Mouse (Mus musculus) embryonic facial prominence, embryonic 12.5 days (tissue): Measurements from ENCODE around the gene Tinf2. TPM values are rescaled to one million over a fixed set of nuclear protein-coding genes. Genes with fewer than 3 reads are reported as not detected.

Experiments
- ATAC-seq: fragments of 200-750 bp; cut with Nextera tagmentation; 2 replicates; pipeline ENCODE4 v1.8.0; 2017; ENCODE audit not compliant: insufficient number of reproducible peaks, insufficient read depth, low FRiP score, low TSS enrichment
- H3K27ac ChIP-seq: fragments of 300-500 bp; sonication (generic); 2 replicates; pipeline ENCODE4 v1.5.1; 2016; ENCODE audit warnings: mild to moderate bottlenecking
- H3K27me3 ChIP-seq: fragments of 300-500 bp; sonication (generic); 2 replicates; pipeline ENCODE4 v1.6.1; 2016; ENCODE audit warnings: mild to moderate bottlenecking, moderate library complexity
- H3K36me3 ChIP-seq: fragments of 300-500 bp; sonication (generic); 2 replicates; pipeline ENCODE4 v1.6.1; 2016; ENCODE audit warnings: mild to moderate bottlenecking
- H3K4me1 ChIP-seq: fragments of 300-500 bp; sonication (generic); 2 replicates; pipeline ENCODE4 v1.6.1; 2016
- H3K4me2 ChIP-seq: fragments of 300-500 bp; sonication (generic); replicated peaks from 2 replicates; pipeline ENCODE4 v1.6.1; 2016; ENCODE audit warnings: mild to moderate bottlenecking, moderate library complexity
- H3K4me3 ChIP-seq: fragments of 300-500 bp; sonication (generic); 2 replicates; pipeline ENCODE4 v1.5.1; 2016; ENCODE audit warnings: mild to moderate bottlenecking
- H3K9ac ChIP-seq: fragments of 300-500 bp; sonication (generic); 2 replicates; pipeline ENCODE4 v1.6.1; 2016; ENCODE audit warnings: mild to moderate bottlenecking, moderate library complexity
- H3K9me3 ChIP-seq: fragments of 300-500 bp; sonication (generic); 2 replicates; pipeline ENCODE4 v1.6.1; 2016; ENCODE audit warnings: mild to moderate bottlenecking, moderate library complexity
- WGBS: fragments of 180-500 bp; shearing (Covaris S2); methylation state at CpG from one replicate; pipeline ENCODE4 v1.1.7; 2016; 5-methylcytosine and 5-hydroxymethylcytosine counted together
- polyA plus RNA-seq: library from polyadenylated mRNA; unstranded; fragments of >200 nt; fragmentation: Nextera tagmentation; extraction: Ambion mirVana; gene quantifications from 2 replicates; pipeline ENCODE4 v1.2.1, GENCODE M21; 2016

Tinf2 gene
- polyA plus RNA-seq, 1 experiment from 2014 or later = 54.1 TPM

GRCm38 (mm10) chr14:55702761-55703160 lies 21.1 kb upstream of the Tinf2 start:
- Histone ChIP-seq H3K27ac (no peak overlapping the region), H3K4me1 (no peaks in the 10 kb centered on the region), H3K27me3 (0 out of 2 replicates have a peak, but pooled peaks cover 4% of the 10 kb centered on the region), H3K4me2 (no peak overlapping the region), H3K4me3 (no peak overlapping the region), H3K36me3 (no peaks in the 10 kb centered on the region), H3K9me3 (no peaks in the 10 kb centered on the region), H3K9ac (no peak overlapping the region)
- WGBS = 66% methylated on average over 6 of the region's 6 CpGs
- ATAC-seq = no peak

GRCm38 (mm10) chr14:55701131-55701530 lies 19.5 kb upstream of the Tinf2 start:
- no peak overlapping the region for H3K4me3 ChIP-seq
- 55% methylated on average over 9 of the region's 9 CpGs for WGBS
- ATAC-seq = no peak
- H3K9me3 ChIP-seq = no peaks in the 10 kb centered on the region
- no peaks in the 10 kb centered on the region for H3K36me3 ChIP-seq
- H3K9ac ChIP-seq = no peak overlapping the region
- H3K27ac ChIP-seq = no peak overlapping the region
- H3K4me1 ChIP-seq = no peaks in the 10 kb centered on the region
- H3K4me2 ChIP-seq = no peak overlapping the region
- H3K27me3 ChIP-seq = 0 out of 2 replicates have a peak, but pooled peaks cover 4% of the 10 kb centered on the region

- Histone ChIP-seq H3K9me3 (no peaks in the 10 kb centered on the region), H3K36me3 (no peaks in the 10 kb centered on the region), H3K27ac (no peak overlapping the region), H3K27me3 (0 out of 2 replicates have a peak, but pooled peaks cover 4% of the 10 kb centered on the region), H3K4me3 (no peak overlapping the region), H3K9ac (no peak overlapping the region), H3K4me2 (no peak overlapping the region), H3K4me1 (no peaks in the 10 kb centered on the region)
- 80% methylated on average over 4 of the region's 4 CpGs for WGBS
- ATAC-seq = no peak
Measured at GRCm38 (mm10) chr14:55697226-55697625, 15.6 kb upstream of the Tinf2 start.

- no peak overlapping the region for H3K4me2 ChIP-seq
- no peak overlapping the region for H3K9ac ChIP-seq
- no peak overlapping the region for H3K4me3 ChIP-seq
- H3K9me3 ChIP-seq = no peaks in the 10 kb centered on the region
- no peaks in the 10 kb centered on the region for H3K4me1 ChIP-seq
- no peaks in the 10 kb centered on the region for H3K27me3 ChIP-seq
- WGBS = 67% methylated on average over 10 of the region's 10 CpGs
- no peak overlapping the region for H3K27ac ChIP-seq
- no peaks in the 10 kb centered on the region for H3K36me3 ChIP-seq
- no peak for ATAC-seq
Measured at GRCm38 (mm10) chr14:55689433-55689832, 7.8 kb upstream of the Tinf2 start.

GRCm38 (mm10) chr14:55682118-55682493 lies 486 bp upstream of the Tinf2 start:
- Histone ChIP-seq H3K27me3 (no peaks in the 10 kb centered on the region), H3K4me3 (peak overlapping the region; percentile 82), H3K4me2 (peak overlapping the region; percentile 85), H3K27ac (0 out of 2 replicates have a peak overlapping the region, but pooled peaks have one; percentile 83), H3K4me1 (peaks cover 10% of the 10 kb centered on the region), H3K36me3 (peaks cover 33% of the 10 kb centered on the region), H3K9ac (peak overlapping the region; percentile 71), H3K9me3 (no peaks in the 10 kb centered on the region)
- WGBS = 12% methylated on average over 3 of the region's 3 CpGs
- peak; percentile 23; the same call in 1 of the 2 replicates for ATAC-seq

- no peaks in the 10 kb centered on the region for H3K9me3 ChIP-seq
- H3K27ac ChIP-seq = no peak overlapping the region
- peaks cover 58% of the 10 kb centered on the region for H3K36me3 ChIP-seq
- H3K4me3 ChIP-seq = no peak overlapping the region
- no peak for ATAC-seq
- H3K27me3 ChIP-seq = no peaks in the 10 kb centered on the region
- peaks cover 15% of the 10 kb centered on the region for H3K4me1 ChIP-seq
- no peak overlapping the region for H3K9ac ChIP-seq
- 87% methylated on average over 4 of the region's 4 CpGs for WGBS
- H3K4me2 ChIP-seq = no peak overlapping the region
Measured at GRCm38 (mm10) chr14:55677615-55678014, 4.0 kb downstream of the Tinf2 start.

GRCm38 (mm10) chr14:55672741-55673060 lies 8.9 kb downstream of the Tinf2 start:
- Histone ChIP-seq H3K9me3 (no peaks in the 10 kb centered on the region), H3K4me3 (peak overlapping the region; percentile 78), H3K4me1 (peaks cover 16% of the 10 kb centered on the region; the same call in 1 of the 2 replicates), H3K9ac (peak overlapping the region; percentile 64), H3K27ac (no peak overlapping the region), H3K36me3 (peaks cover 30% of the 10 kb centered on the region), H3K27me3 (no peaks in the 10 kb centered on the region), H3K4me2 (peak overlapping the region; percentile 86)
- ATAC-seq = no peak
- WGBS = 74% methylated on average over 7 of the region's 7 CpGs

- H3K4me2 ChIP-seq = peak within 1 kb of the TSS; percentile 86
- peak within 1 kb of the TSS; percentile 85 for H3K27ac ChIP-seq
- no peaks in the 10 kb centered on the region for H3K27me3 ChIP-seq
- no peaks in the 10 kb centered on the region for H3K9me3 ChIP-seq
- peak; percentile 97 for ATAC-seq
- H3K9ac ChIP-seq = peak within 1 kb of the TSS; percentile 78
- peaks cover 16% of the 10 kb centered on the region; the same call in 1 of the 2 replicates for H3K4me1 ChIP-seq
- under 1% methylated on average over 38 of the region's 38 CpGs for WGBS
- H3K4me3 ChIP-seq = peak within 1 kb of the TSS; percentile 78
- H3K36me3 ChIP-seq = peaks cover 24% of the 10 kb centered on the region
Measured at GRCm38 (mm10) chr14:55671833-55672740, 9.5 kb downstream of the Tinf2 start, which contains the start of the genes Gmpr2 and Nedd8. Gmpr2 (plus strand) TSS chr14:55671941. Nedd8 (minus strand) TSS chr14:55672124.

- H3K36me3 ChIP-seq = peaks cover 23% of the 10 kb centered on the region
- H3K4me1 ChIP-seq = peaks cover 16% of the 10 kb centered on the region; the same call in 1 of the 2 replicates
- under 1% methylated on average over 12 of the region's 12 CpGs for WGBS
- peak; percentile 50 for ATAC-seq
- H3K4me2 ChIP-seq = peak overlapping the region; percentile 86
- peak overlapping the region; percentile 85 for H3K27ac ChIP-seq
- H3K27me3 ChIP-seq = no peaks in the 10 kb centered on the region
- H3K4me3 ChIP-seq = peak overlapping the region; percentile 78
- peak overlapping the region; percentile 78 for H3K9ac ChIP-seq
- H3K9me3 ChIP-seq = no peaks in the 10 kb centered on the region
Measured at GRCm38 (mm10) chr14:55671486-55671832, 10.2 kb downstream of the Tinf2 start.

- no peak for ATAC-seq
- WGBS = 56% methylated on average over 2 of the region's 2 CpGs
- H3K4me1 ChIP-seq = peaks cover 5% of the 10 kb centered on the region; the same call in 1 of the 2 replicates
- H3K4me2 ChIP-seq = peak overlapping the region; percentile 51
- no peak overlapping the region for H3K9ac ChIP-seq
- H3K4me3 ChIP-seq = peak overlapping the region; percentile 62
- H3K36me3 ChIP-seq = peaks cover 33% of the 10 kb centered on the region
- no peaks in the 10 kb centered on the region for H3K27me3 ChIP-seq
- H3K9me3 ChIP-seq = no peaks in the 10 kb centered on the region
- 0 out of 2 replicates have a peak overlapping the region, but pooled peaks have one; percentile 83 for H3K27ac ChIP-seq
Measured at GRCm38 (mm10) chr14:55660636-55661035, 21.0 kb downstream of the Tinf2 start.

GRCm38 (mm10) chr14:55659960-55660573 lies 21.6 kb downstream of the Tinf2 start, which contains the start of gene Mdp1:
Mdp1 (minus strand) TSS chr14:55660508.
- Histone ChIP-seq H3K4me1 (peaks cover 5% of the 10 kb centered on the region; the same call in 1 of the 2 replicates), H3K4me3 (peak within 1 kb of the TSS; percentile 62), H3K27ac (peak within 1 kb of the TSS; percentile 83), H3K27me3 (no peaks in the 10 kb centered on the region), H3K36me3 (peaks cover 32% of the 10 kb centered on the region), H3K9ac (peak within 1 kb of the TSS; percentile 71), H3K4me2 (peak within 1 kb of the TSS; percentile 51), H3K9me3 (no peaks in the 10 kb centered on the region)
- under 1% methylated on average over 39 of the region's 39 CpGs for WGBS
- ATAC-seq = peak; percentile 83
